In genomic region chr9:57963249-57963997, GRCm38 (mm10) we compare ENCODE assay signal across 1 mouse cellular context.
A peak's percentile ranks its signal among the peaks of the same experiment; 100 is the strongest.
TF ChIP-seq lines count a peak whose summit lies in the region.

No protein-coding gene starts in this region.

TF ChIP-seq in CH12.LX, 34 proteins besides CTCF, POLR2A, EP300 and RAD21 (continued from another document):
- TF ChIP-seq SIN3A (IDR thresholded peaks at IDR 0.05; ENCODE audit: low read length) (0 out of 2 replicates have a peak, but pooled peaks have one; percentile 39), USF2 (conservative IDR thresholded peaks at IDR 0.05; ENCODE audit: low read depth, low read length) (no peak), MXI1 (IDR thresholded peaks at IDR 0.05; ENCODE audit: low read depth, low read length) (no peak), ZNF384 (IDR thresholded peaks at IDR 0.05; ENCODE audit: low read depth, low read length) (no peak), POLR2AphosphoS2 (IDR thresholded peaks at IDR 0.05; ENCODE audit: low read depth, low read length) (peak; percentile 92), CHD2 (IDR thresholded peaks at IDR 0.05; ENCODE audit: low read length) (peak; percentile 37; the same call in 1 of the 2 replicates), JUND (conservative IDR thresholded peaks at IDR 0.05; ENCODE audit: low read depth, low read length) (no peak), E2F4 (IDR thresholded peaks at IDR 0.05; ENCODE audit: insufficient replicate concordance, low read depth, low read length) (no peak), IRF4 (IDR thresholded peaks at IDR 0.05; ENCODE audit: low read depth, low read length) (peak; percentile 36; the same call in 1 of the 2 replicates), KAT2A (IDR thresholded peaks at IDR 0.05; ENCODE audit: insufficient replicate concordance, low read length) (no peak), RCOR1 (conservative IDR thresholded peaks at IDR 0.05; ENCODE audit: low read depth, low read length) (0 out of 2 replicates have a peak, but pooled peaks have one; percentile 27), TCF12 (IDR thresholded peaks at IDR 0.05; ENCODE audit: low read depth, low read length) (no peak), MAZ (IDR thresholded peaks at IDR 0.05; ENCODE audit: low read depth, low read length) (0 out of 2 replicates have a peak, but pooled peaks have one; percentile 15), MAX (IDR thresholded peaks at IDR 0.05; ENCODE audit: low read length) (no peak), NELFE (IDR thresholded peaks at IDR 0.05; ENCODE audit: low read depth, low read length) (0 out of 2 replicates have a peak, but pooled peaks have one; percentile 19), CHD1 (IDR thresholded peaks at IDR 0.05; ENCODE audit: low read depth, low read length) (no peak), USF1 (IDR thresholded peaks at IDR 0.05; ENCODE audit: low read depth, low read length) (no peak), GABPA (IDR thresholded peaks at IDR 0.05; ENCODE audit: insufficient replicate concordance, low read depth, low read length) (no peak), TBP (conservative IDR thresholded peaks at IDR 0.05; ENCODE audit: low read depth, low read length) (no peak), NRF1 (IDR thresholded peaks at IDR 0.05; ENCODE audit: low read depth, low read length) (no peak), ZMIZ1 (IDR thresholded peaks at IDR 0.05; ENCODE audit: low read depth, low read length) (peak; percentile 79; the same call in 1 of the 2 replicates), ZKSCAN1 (IDR thresholded peaks at IDR 0.05; ENCODE audit: borderline replicate concordance, low read depth, low read length) (no peak), MEF2A (IDR thresholded peaks at IDR 0.05; ENCODE audit: borderline replicate concordance, low read depth, low read length) (no peak), SMC3 (IDR thresholded peaks at IDR 0.05; ENCODE audit: low read depth, low read length) (no peak; the same call in none of the 2 replicates)
TF ChIP-seq in CH12.LX: peak in this region for 9.
